Mouse (Mus musculus): ENCODE data around the gene Mrps10. TPM values are rescaled to one million over a fixed set of nuclear protein-coding genes. Genes with fewer than 3 reads are reported as not detected.
"Not testable (repeated sequence)": the region's sequence is repeated elsewhere in the genome, so short reads cannot be mapped to it uniquely, and the experiment has no call there.

The Mrps10 gene
- polyA plus RNA-seq, 1 experiment, result 21.0 TPM

DNA sequence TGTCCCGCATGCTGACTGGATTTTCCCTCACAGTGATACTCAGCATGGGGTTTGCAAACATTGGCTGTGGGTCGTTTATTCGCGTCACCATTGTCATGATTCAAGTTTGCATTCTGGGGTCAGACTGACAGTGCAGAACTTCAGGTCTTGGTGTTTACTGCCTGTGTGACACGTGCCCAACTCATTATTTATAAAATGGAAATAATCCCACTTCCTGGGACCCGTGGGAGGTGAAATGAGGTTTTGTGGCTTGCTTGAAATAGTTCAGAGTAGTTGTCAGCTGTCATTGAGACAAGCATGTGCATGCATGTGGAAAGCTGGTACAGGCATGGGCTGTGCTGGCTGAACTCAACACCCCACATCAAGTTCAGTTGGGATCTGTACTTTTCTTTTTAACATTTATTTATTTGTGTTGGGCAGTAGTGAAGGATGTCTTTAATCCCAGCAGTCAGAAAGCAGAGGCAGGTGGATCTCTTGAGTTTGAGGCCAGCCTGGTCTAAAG lies 8.1 kb downstream of the Mrps10 start:
- WGBS, result 83% methylated on average over 6 of the region's 6 CpGs
- no peak for DNase-seq (ENCODE audit: low read depth, low spot score)

DNA sequence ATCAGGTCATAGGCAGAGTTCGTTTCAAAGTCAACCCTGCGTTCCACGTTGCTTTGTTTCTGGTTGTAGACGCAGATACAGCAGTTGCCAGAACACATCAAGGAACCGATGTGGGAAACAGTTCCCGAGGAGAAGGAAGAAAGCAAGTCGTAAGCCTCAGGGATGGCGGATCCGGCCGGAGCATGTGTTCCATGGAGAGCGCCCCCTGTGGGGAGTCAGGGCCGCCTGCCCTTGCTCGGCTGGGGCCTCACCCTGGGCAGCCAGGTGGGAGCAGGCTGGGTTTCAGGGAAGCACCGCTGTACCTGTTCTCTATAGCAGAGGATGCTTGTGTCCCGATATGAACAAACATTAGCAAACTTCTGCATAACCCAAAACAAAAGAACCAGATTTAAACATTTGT lies 9.4 kb downstream of the Mrps10 start:
- no peak for DNase-seq (ENCODE audit: low read depth, low spot score)
- 87% methylated on average over 15 of the region's 15 CpGs for WGBS

DNA sequence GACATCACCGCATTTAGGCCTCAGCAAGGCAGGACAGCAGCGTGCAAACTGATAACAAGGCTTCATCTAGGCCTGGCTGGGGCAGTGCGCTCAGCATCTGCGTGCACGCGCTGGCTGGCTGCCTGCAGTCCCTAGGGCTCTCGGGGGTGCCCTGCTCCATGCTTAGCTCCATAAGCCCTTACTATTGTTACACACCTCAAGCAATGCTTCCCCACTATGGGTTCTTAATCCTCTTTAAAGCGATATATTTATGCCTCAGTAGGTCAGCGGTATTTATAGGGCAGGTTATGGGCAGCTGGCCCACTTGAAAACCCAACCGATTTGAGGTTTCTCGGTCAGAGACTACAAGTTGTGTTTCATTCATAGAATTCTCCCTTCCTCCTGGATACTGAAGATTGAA lies 13.2 kb downstream of the Mrps10 start:
- 89% methylated on average over 11 of the region's 11 CpGs for WGBS
- no peak for DNase-seq (ENCODE audit: low read depth, low spot score)

DNA sequence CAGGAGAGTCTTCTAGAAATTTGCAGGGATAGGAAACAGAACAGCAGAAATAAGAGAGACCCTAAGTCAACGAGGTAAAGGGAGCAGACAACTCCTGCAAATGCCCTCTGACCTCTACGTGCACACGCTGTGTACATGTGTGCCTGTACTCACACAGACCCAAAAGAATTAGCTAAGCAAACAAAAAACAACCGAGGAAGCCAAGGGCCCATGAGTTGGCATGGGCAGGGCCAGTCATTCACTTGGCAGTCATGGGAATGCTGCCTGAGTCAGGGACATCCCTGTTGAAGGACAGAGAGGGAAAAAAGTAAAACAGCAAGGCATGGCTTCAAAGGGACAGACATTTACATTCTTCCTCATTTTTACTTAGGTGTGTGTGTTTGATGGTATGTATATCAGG lies 14.6 kb downstream of the Mrps10 start:
- 40% methylated on average over 4 of the region's 4 CpGs for WGBS
- DNase-seq (ENCODE audit: low read depth, low spot score), result no peak

DNA sequence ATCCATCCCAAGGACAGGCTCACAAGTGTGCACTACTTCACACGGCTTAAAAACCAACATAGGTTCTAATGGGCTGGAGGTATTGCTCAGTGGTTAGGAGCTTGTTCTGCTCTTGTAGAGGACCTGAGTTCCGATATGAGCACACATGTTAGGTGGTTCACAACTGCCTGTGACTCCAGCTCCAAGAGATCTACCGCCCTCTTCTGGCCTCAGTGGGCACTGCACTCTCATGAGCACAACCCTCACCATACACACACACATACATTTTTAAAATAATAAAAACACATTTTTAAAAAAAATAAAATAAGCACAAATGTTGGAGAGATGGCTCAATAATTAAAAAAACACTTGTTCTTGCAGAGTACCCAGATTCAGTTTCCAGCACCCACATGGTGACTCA lies 15.4 kb downstream of the Mrps10 start:
- DNase-seq (ENCODE audit: low read depth, low spot score), result no peak
- WGBS, result 94% methylated on average over 3 of the region's 3 CpGs

DNA sequence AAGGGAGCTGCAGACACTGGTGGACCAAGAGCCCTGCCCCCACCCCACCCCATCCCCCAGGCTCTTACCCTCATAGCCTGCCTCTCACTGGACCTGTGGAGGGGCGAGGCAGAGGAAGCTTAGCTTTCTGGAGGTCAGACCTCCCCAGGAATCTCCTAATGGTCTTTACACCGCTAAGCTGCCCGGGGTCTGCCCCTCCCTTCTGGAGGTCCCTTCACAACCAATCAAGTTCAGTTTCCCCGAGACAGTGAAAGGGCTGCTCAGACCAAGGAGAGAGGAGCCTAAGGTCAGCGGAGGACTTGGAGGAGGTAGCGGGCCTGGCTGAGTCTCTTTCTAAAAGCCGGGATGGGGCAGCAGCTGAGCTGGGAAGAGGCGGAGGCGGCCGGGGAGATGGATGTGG lies 16.5 kb downstream of the Mrps10 start, which contains the start of gene Guca1b:
TSS of gene Guca1b (plus strand) at position 249 of the 400 bp plus-strand sequence.
- DNase-seq (ENCODE audit: low read depth, low spot score), result no peak
- WGBS, result 45% methylated on average over 10 of the region's 10 CpGs

DNA sequence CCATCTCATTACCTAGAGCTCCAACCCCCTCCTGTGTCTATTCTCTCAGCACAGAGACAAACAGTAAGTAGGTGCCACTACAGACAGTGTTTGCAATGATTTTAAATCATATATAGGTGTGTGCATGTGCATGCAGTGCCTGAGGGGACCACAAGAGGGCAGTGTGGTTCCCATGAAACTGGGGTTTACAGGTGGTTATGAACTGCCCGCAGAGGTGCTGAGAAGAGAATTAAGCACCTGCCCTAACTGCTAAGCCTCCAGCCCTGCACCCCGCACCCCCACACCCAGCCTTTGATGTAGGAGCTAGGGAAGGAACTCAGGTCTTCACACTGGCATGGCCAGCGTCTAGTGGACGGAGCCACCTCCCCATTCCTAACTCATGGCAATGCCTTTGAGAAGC lies 18.0 kb downstream of the Mrps10 start:
- no peak for DNase-seq (ENCODE audit: low read depth, low spot score)
- 61% methylated on average over 4 of the region's 4 CpGs for WGBS

DNA sequence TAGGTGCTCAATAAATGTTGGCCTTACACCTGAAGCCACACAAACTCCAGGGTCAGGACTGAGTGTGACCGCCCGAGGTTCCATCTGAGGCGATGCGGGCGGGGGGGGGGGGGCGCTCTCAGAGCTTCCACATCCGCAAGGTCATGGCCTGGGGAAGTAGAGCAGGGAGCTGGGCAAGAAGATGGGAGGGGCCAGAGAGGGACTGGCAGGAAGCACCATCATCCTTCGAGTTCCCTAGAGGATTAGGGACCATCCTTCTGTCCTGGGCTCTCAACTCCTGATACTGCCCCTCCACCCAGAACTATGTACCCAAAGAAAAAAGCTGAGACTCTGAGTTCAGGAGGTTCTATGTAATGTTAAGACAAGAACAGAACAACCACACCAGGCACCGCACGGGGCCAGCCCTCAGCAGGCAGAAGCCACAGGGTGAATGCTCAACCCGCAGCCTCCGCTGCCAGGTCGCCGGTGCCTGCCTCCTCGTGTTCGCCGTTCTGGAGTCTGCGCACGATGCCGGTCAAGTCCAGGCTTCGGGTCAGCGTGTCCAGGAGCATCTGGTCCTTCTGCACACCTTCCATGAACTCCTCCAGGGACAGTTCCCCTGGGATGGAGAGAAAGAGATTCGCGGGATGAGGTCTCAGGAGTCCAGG lies 25.7 kb downstream of the Mrps10 start:
- 23% methylated on average over 24 of the region's 24 CpGs for WGBS

DNA sequence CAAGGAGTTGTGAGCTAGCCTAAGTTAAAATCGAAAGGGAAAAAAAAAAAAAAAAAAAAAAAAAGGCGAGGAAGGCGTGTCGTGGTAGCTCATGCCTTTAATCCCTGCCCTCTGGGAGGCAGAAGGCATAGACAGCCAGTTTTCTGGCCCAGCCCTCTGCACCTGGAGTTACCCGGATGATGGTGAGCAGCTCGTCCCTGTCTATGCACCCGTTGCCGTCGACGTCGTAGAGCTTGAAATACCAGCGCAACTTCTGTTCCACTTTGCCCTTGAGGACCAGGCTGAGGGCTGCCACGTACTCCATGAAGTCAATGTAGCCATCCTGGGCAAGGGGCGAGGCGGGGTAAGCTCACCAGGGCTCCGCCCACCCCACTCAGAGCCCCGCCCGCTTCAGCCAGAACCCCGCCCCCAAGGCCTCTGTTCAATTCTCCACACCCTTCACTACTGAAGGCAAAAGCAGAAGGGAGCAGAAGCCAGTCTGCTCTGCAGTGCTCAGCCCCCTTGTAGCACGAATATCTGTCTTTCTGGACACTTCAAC lies 26.8 kb downstream of the Mrps10 start:
- WGBS, result 3% methylated on average over 20 of the region's 20 CpGs

More for the DNA sequence above, 25.7 kb downstream of the Mrps10 start:
- DNase-seq (ENCODE audit: low read depth, low spot score), result no peak

DNA sequence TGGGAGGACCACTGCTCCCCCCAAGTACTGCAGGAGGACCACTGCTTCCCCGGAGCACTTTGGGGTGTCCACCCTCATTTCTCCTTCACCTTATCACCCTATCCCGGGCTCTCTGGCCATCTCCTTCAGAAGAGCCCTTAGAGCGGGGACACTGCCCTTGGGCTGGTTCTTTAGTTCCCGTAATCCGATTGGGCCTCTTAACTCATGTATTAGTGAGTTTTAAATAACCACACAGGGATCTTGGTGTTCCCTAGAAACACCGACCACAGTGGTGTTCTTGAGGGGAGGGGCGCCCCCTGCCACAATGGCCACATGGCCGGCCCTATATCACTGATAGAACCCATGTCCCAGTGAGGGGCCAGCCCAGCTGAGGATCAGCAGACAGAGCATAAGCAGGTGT lies 30.4 kb downstream of the Mrps10 start:
- 86% methylated on average over 8 of the region's 8 CpGs for WGBS
- no peak for DNase-seq (ENCODE audit: low read depth, low spot score)

More for the DNA sequence above, 26.8 kb downstream of the Mrps10 start:
- peak; percentile 58 for DNase-seq (ENCODE audit: low read depth, low spot score)

DNA sequence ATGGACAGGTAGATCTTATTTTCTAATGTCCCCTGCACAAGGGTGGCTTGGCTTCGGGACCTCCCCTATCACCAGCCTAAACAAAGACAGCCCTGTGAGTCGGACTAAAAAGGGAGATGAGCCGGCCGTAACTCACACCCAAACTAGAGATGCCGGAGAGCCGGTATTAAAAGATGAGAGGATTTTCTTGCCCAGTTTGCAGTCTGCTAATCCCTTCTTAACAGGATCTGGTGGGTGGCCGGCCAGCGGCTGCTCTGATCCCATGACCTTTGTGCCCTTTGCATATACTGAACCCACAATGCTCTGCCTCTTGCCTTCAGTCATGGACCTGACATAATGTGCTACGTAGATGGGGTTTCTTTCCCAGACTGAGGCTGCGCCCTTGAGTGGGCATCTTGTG lies 31.8 kb downstream of the Mrps10 start, which contains the start of gene Guca1a:
TSS of gene Guca1a (minus strand) at position 134 of the 400 bp plus-strand sequence.
- 64% methylated on average over 10 of the region's 10 CpGs for WGBS
- DNase-seq (ENCODE audit: low read depth, low spot score), result no peak

DNA sequence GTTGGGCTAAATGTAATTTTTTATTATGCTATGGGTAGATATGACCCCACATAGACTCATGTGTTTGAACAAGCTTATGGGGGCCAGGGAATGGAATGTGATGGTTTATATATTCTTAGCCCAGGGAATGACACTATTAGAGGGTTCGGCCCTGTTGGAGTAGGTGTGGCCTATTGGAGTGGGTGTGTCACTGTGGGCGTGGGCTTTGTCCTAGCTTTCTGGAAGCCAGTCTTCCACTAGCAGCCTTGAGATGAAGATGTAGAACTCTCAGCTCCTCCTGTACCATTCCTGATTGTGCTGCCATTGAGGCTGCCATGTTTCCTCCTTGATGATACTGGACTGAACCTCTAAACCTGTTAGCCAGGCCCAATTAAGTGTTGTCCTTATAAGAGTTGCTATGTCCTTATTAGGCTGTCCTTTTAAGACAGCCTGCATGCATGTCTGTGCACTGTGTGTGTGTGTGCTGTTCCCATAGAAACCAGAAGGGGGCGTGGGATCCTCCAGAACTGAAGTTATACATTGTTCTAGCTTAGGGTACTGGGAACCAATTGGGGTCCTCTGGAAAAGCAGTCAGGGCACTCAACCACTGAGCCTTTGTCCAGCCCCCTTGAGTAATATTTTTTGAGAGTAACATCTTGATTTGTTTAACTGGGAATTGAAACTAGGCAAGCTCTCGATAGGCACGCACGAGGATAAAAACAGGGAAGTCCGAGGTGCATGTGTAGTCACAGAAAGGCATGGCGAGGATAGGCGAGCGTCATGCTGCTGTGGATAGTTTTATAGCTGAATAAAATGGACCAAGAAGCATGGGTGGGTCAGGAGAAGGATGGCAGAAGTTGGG lies 39.2 kb downstream of the Mrps10 start:
- 46% methylated on average over 10 of the region's 10 CpGs for WGBS
- no peak for DNase-seq (ENCODE audit: low read depth, low spot score)

DNA sequence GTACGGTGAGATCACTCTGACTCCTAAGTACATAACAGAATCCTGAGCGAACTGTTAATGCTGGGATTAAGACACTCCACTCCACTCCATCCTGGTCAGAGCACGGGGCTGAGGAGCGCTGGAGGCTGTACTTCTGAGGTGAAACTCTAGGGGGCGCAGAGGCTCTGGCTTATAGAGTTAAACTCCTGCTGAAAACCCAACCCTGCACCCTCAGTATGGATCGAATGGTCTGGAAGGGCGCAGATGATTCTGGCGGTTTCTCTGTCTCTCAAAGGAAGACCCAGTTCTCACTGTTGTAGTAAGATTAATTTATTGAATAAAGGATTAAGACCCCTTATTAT lies 39.8 kb downstream of the Mrps10 start:
- peak; percentile 38 for DNase-seq (ENCODE audit: low read depth, low spot score)
- 9% methylated on average over 8 of the region's 8 CpGs for WGBS

DNA sequence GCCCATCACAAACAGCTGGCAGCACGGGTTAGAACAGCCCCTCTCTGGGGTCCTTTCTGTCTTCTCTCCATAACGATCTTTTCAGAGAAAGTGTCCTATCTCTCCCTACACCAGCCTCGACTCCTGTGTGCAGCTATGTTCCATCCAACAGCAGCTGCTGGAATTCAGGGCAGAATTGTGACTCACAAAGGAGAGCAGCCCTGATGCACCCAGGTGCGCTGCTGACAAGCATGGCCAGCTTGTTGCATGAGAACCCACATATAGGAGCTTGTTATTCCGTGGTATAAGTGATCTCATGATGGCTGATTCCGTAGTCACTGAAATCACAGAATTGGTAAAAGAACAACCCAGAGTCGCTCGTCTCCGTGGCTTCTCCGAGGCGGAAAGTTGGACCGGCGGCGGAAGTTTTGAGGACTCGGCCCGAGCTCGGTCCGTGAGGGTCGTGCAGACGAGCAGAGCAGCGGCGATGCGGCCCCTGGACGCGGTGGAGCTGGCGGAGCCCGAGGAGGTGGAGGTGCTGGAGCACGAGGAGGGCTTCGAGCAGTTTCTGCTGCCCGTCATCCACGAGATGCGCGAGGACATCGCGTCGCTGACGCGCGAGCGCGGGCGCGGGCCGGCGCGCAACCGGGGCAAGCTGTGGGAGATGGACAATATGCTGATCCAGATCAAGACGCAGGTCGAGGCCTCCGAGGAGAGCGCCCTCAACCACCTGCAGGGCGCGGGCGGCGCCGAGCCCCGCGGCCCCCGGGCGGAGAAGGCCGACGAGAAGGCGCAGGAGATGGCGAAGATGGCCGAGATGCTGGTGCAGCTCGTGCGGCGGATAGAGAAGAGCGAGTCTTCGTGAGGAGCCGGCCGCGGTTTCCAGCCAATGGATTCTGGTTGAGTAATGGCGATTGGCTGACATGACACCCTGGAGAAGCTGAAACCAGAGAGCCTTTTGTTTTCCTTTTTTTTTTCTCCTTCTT lies 41.5 kb downstream of the Mrps10 start:
- DNase-seq (ENCODE audit: low read depth, low spot score), result not testable (repeated sequence)
- WGBS, result 4% methylated on average over 74 of the region's 74 CpGs

DNA sequence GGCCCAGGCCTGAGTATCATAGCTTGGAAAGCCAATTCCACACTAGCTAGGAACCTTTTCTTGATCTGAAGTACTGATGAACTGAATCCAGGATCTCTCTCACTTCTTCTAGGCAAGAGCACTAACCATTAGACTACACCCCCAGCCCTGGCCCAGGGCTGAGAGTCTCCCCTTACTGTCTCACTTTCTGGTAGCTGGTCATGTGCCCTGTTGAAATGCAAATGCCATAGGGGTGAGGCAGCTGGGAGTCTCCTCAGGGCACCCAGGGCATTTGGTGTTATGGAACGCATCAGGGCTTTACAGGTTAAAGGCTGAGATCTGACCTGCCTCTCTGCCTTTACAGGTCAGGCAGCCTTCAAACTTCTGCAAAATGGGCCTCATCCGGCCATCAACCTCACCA lies 51.5 kb downstream of the Mrps10 start:
- 84% methylated on average over 2 of the region's 2 CpGs for WGBS
- no peak for DNase-seq (ENCODE audit: low read depth, low spot score)

DNA sequence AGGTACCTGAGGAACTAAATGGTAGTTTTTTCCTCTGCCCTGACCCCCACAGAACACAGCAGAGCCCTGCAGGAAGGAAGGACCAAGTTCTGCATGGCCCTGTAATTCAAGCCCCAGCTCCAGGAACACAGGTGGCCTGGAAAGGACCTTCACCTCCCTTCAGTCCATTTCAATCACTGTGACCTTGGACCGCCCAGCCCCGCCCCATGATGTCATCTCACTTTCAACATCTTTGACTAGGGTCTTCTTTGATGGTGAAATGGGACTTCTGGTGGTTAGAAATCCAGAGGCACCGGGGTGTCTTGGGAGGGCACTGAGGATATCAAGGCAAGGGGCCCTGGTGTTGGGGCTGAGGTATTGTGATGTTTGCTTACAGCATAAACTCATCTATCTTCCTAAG lies 52.9 kb downstream of the Mrps10 start:
- WGBS, result 68% methylated on average over 3 of the region's 3 CpGs

DNA sequence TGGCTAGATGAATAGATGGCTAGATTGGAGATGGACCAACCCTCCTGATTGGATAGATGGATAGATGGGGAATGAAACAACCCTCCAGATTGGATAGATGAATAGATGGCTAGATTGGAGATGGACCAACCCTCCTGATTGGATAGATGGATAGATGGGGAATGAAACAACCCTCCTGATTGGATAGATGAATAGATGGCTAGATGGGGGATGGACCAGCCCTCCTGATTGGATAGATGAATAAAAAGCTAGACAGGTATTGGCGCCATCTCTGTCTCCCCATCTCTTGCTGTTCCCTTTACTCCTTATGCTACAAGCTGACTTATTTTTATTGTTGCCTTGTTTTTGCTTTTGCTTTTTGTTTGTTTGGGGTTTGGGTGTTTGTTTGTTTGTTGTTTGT lies 53.9 kb downstream of the Mrps10 start:
- not testable (repeated sequence) for DNase-seq (ENCODE audit: low read depth, low spot score)
- WGBS, result 93% methylated on average over 1 of the region's 1 CpGs

More for the DNA sequence above, 52.9 kb downstream of the Mrps10 start:
- no peak for DNase-seq (ENCODE audit: low read depth, low spot score)

DNA sequence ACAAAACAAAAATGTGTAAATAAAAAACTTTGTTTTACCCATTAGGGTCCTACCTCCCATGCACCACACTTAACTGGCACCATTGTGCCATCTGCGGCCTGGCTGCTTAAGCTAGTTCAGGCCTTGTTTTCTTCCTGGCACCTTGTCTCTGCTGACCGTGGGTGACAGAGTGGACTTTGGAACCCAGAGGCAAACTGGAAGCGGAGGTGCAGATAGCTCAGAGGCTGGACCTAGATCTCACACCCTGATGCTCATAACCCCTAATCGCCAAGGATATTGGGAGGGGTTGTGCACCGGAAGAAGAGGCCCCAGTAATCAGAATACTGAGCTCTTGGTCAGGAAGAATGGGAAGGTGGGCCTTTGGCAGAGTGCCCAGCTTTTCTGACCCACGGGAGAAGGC lies 55.5 kb downstream of the Mrps10 start:
- WGBS, result 22% methylated on average over 6 of the region's 6 CpGs
- DNase-seq (ENCODE audit: low read depth, low spot score), result no peak

DNA sequence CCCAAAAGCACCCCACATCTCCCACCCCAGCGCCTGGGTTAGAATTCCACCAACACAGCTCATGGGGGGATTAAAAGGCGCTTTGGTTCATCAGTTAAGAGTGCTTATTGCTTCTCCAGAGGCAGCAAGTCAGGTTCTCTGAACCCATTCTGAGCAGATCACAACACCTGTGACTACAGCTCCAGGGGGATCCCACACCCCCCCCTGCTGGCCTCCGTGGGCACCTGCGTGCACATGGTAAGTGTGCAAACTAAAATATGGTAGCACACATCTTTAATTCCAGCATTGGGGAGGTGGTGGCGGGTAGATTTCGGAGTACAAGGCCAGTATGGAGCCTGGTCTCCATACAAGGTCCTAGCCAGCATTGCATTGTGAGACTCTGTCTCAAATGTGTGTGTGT lies 58.6 kb downstream of the Mrps10 start:
- whole genome bisulfite sequencing, result 74% methylated on average over 6 of the region's 6 CpGs

More for the DNA sequence above, 58.6 kb downstream of the Mrps10 start:
- no peak for DNase-seq (ENCODE audit: low read depth, low spot score)
